In the genomic region with DNA sequence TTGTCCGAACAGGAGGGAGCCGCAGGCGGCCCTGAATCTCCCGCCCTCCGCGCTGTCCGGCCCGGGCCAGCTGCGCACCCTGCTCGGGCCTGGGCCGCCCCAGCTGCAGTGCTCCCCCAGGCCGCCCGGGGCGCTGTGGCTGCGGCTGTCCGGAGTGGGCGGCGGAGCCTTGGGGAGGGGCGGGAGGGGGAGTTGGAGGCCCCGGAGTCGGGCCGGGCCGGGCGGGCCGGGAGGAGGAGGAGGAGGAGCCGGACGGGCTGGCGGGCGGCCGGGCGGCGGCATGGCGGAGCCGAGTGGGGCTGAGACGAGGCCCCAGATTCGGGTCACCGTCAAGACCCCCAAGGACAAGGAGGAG, we compare ENCODE assay signal across 8 mouse cellular contexts. TPM values are rescaled to one million over a fixed set of nuclear protein-coding genes. Genes with fewer than 3 reads are reported as not detected.
DNase-seq lines count a peak whose midpoint lies in the region; ATAC-seq lines count a peak whose summit lies in the region.

A gene (plus strand): TSS at position 234 of the 355 bp plus-strand sequence.

- H3K27me3 ChIP-seq in intestine, embryonic 14.5 days (replicated peaks; ENCODE audit: control insufficient read depth, insufficient read depth, low read length) = no peaks in the 10 kb centered on the region

- H3K36me3 ChIP-seq in intestine, embryonic 14.5 days (ENCODE audit: control insufficient read depth, insufficient read depth, low read length) = peaks cover 35% of the 10 kb centered on the region

- peaks cover 21% of the 10 kb centered on the region for H3K4me1 ChIP-seq in intestine, embryonic 14.5 days (replicated peaks; ENCODE audit: control insufficient read depth, insufficient read depth, low read length)

- intact Hi-C loops in left cerebral cortex, postnatal 14 days (cut with DNase I) = no loop called here

- ATAC-seq in intestine, embryonic 14.5 days (replicated peaks; ENCODE audit: low FRiP score, low TSS enrichment, low read depth) = peak; percentile 89
- peak; percentile 28 for ATAC-seq in megakaryocyte-erythroid progenitor cell, adult 5-6 weeks (replicated peaks; ENCODE audit: low FRiP score, low TSS enrichment, poor library complexity, severe bottlenecking)

- peak within 1 kb of the TSS; percentile 74 for H3K4me3 ChIP-seq in intestine, embryonic 14.5 days (ENCODE audit: low read depth, low read length)

- WGBS in intestine, embryonic 14.5 days = under 1% methylated on average over 32 of the region's 37 CpGs

- DNase-seq in ZHBTc4 (ENCODE audit: low read depth, low spot score) = peak; percentile 96
- peak; percentile 94 for DNase-seq in embryo, embryonic 10.5 days (ENCODE audit: low spot score)
- peak; percentile 94 for DNase-seq in gastrocnemius, postnatal 25 days
- DNase-seq in intestine, embryonic 14.5 days (ENCODE audit: low spot score) = peak; percentile 96
- peak; percentile 86 to 88 for DNase-seq in left cerebral cortex, postnatal 14 days (ENCODE audit: low spot score in 2 of 2)
- DNase-seq in right cerebral cortex, postnatal 14 days = peak; percentile 85
- peak; percentile 95 for DNase-seq in urinary bladder, postnatal 25 days (ENCODE audit: low spot score)

- peak within 1 kb of the TSS; percentile 99 for H3K27ac ChIP-seq in intestine, embryonic 14.5 days (ENCODE audit: low read depth)

- H3K4me2 ChIP-seq in intestine, embryonic 14.5 days (ENCODE audit: low read length) = peak within 1 kb of the TSS; percentile 95

- H3K9me3 ChIP-seq in intestine, embryonic 14.5 days (ENCODE audit: control insufficient read depth, low read length) = no peaks in the 10 kb centered on the region

- peak within 1 kb of the TSS; percentile 89 for H3K9ac ChIP-seq in intestine, embryonic 14.5 days (ENCODE audit: low read length)

RNA-seq across cellular contexts. Expression of the gene that starts here (rescaled TPM):
- total RNA-seq in gastrocnemius, postnatal 25 days (2021) = 10 to 100 TPM; 59.6 to 67.2 TPM
- polyA plus RNA-seq in intestine, embryonic 14.5 days (2014; fragmentation: Nextera tagmentation; extraction: Ambion mirVana) = 59.0 and 60.8 TPM in 2 replicates
- total RNA-seq in left cerebral cortex, postnatal 14 days (2021) = 10 to 100 TPM; 91.2 to 91.6 TPM
- 72.3 and 94.1 TPM in 2 replicates for total RNA-seq in megakaryocyte-erythroid progenitor cell, adult 5-6 weeks (2014; fragmentation: Nextera tagmentation)
- total RNA-seq in megakaryocyte-erythroid progenitor cell, adult 5-6 weeks (2017) = 52.5 and 56.0 TPM in 2 replicates

Comparison
In these comparisons a context has a peak if more than half of its experiments do, and no peak if none do; other contexts are left out.
1. Peak in every context shown above with its lines: DNase-seq, ATAC-seq, H3K4me3 ChIP-seq and H3K27ac ChIP-seq.